Mouse (Mus musculus) CH12.LX (cell line): ENCODE measurements around the gene 4930583I09Rik.

Experiments used
- CTCF ChIP-seq, 2 experiments: IDR thresholded peaks in 1 of 2; conservative IDR thresholded peaks in 1 of 2; 2 replicates each; pipeline ENCODE4 v1.5.1; 2011 to 2012; ENCODE audit warnings: low read depth in 2 of 2, low read length in 2 of 2, improper control_type of control experiment in 1 of 2, inconsistent platforms in 1 of 2, mild to moderate bottlenecking in 1 of 2, moderate library complexity in 1 of 2
- ELF1 ChIP-seq: IDR thresholded peaks from 2 replicates; pipeline ENCODE4 v1.6.1; 2014; ENCODE audit warnings: low read depth, mild to moderate bottlenecking, inconsistent platforms, low read length, improper control_type of control experiment
- EP300 ChIP-seq: IDR thresholded peaks from 2 replicates; pipeline ENCODE4 v1.6.1; 2011; ENCODE audit warnings: low read length, improper control_type of control experiment
- IRF4 ChIP-seq: IDR thresholded peaks from 2 replicates; pipeline ENCODE4 v1.6.1; 2014; ENCODE audit warnings: low read depth, mild to moderate bottlenecking, inconsistent platforms, low read length, improper control_type of control experiment
- MYC ChIP-seq: IDR thresholded peaks from 2 replicates; pipeline ENCODE4 v1.6.1; 2011; ENCODE audit warnings: low read depth, mild to moderate bottlenecking, improper control_type of control experiment, low read length
- NELFE ChIP-seq: IDR thresholded peaks from 2 replicates; pipeline ENCODE4 v1.6.1; 2011; ENCODE audit warnings: low read depth, low read length, improper control_type of control experiment
- POLR2A ChIP-seq: IDR thresholded peaks from 2 replicates; pipeline ENCODE4 v1.6.1; 2011; ENCODE audit warnings: low read depth, mild to moderate bottlenecking, improper control_type of control experiment, low read length
- RAD21 ChIP-seq: IDR thresholded peaks from 2 replicates; pipeline ENCODE4 v1.6.1; 2011; ENCODE audit warnings: low read depth, mild to moderate bottlenecking, low read length, improper control_type of control experiment, moderate library complexity
- USF2 ChIP-seq: conservative IDR thresholded peaks from 2 replicates; pipeline ENCODE4 v1.6.1; 2011; ENCODE audit warnings: low read depth, low read length, improper control_type of control experiment
- ZC3H11A ChIP-seq: IDR thresholded peaks from 2 replicates; pipeline ENCODE4 v1.6.1; 2012; ENCODE audit warnings: low read depth, mild to moderate bottlenecking, inconsistent platforms, low read length, improper control_type of control experiment
- ZNF384 ChIP-seq: IDR thresholded peaks from 2 replicates; pipeline ENCODE4 v1.6.1; 2012; ENCODE audit warnings: low read depth, low read length, improper control_type of control experiment, inconsistent platforms

GRCm38 (mm10) chr17:64836352-64836751 is 481 bp upstream of the 4930583I09Rik start:
- no peak for TF ChIP-seq CTCF (conservative IDR thresholded peaks at IDR 0.05 in 1 of 2, IDR thresholded peaks at IDR 0.05 in 1 of 2; ENCODE audit: low read depth in 2 of 2, low read length in 2 of 2)
- TF ChIP-seq ZC3H11A, result no peak
- TF ChIP-seq EP300, result no peak
- no peak for TF ChIP-seq ZNF384
- no peak for TF ChIP-seq RAD21
- TF ChIP-seq ELF1, result no peak
- TF ChIP-seq USF2, result no peak
- no peak for TF ChIP-seq MYC
- no peak for TF ChIP-seq POLR2A
- no peak for TF ChIP-seq NELFE
- TF ChIP-seq IRF4, result no peak
